Mouse (Mus musculus) CH12.LX (cell line): ENCODE data around the gene Cirbp.

Source experiments
- CHD1 ChIP-seq: IDR thresholded peaks from 2 replicates; pipeline ENCODE4 v1.6.1; 2012; ENCODE audit warnings: low read depth, low read length, improper control_type of control experiment, inconsistent platforms
- CTCF ChIP-seq, 2 experiments: IDR thresholded peaks in 1 of 2; conservative IDR thresholded peaks in 1 of 2; 2 replicates each; pipeline ENCODE4 v1.5.1; 2011 to 2012; ENCODE audit warnings: low read depth in 2 of 2, low read length in 2 of 2, improper control_type of control experiment in 1 of 2, inconsistent platforms in 1 of 2, mild to moderate bottlenecking in 1 of 2, moderate library complexity in 1 of 2
- MYC ChIP-seq: IDR thresholded peaks from 2 replicates; pipeline ENCODE4 v1.6.1; 2011; ENCODE audit warnings: low read depth, mild to moderate bottlenecking, improper control_type of control experiment, low read length
- POLR2A ChIP-seq: IDR thresholded peaks from 2 replicates; pipeline ENCODE4 v1.6.1; 2011; ENCODE audit warnings: low read depth, mild to moderate bottlenecking, improper control_type of control experiment, low read length
- USF1 ChIP-seq: IDR thresholded peaks from 2 replicates; pipeline ENCODE4 v1.6.1; 2014; ENCODE audit warnings: low read depth, mild to moderate bottlenecking, inconsistent platforms, low read length, improper control_type of control experiment

DNA sequence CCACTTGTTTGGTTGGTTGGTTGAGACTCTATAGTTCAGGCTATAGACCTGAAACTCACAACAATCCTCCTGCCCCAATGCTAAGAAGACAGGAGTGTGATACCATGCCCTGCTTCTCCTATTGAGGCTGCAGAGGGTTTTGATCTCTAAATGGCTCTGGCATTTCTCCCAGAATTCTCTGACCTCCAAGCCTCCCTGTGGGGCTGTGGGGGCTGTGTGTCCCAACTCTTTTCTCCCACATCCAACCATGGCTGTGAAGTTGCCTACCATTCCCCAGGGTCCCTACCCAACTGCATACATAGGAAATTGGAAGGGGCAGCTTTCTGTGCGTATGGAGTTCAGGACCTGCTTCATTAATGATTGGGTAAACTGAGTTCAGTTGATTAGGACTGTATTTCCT is 30.4 kb downstream of the Cirbp start:
- TF ChIP-seq POLR2A = no peak
- no peak for TF ChIP-seq CHD1
- TF ChIP-seq USF1 = no peak
- no peak for TF ChIP-seq MYC
- TF ChIP-seq CTCF (conservative IDR thresholded peaks at IDR 0.05 in 1 of 2, IDR thresholded peaks at IDR 0.05 in 1 of 2; ENCODE audit: low read depth in 2 of 2, low read length in 2 of 2) = no peak
